In genomic region chr4:150009587-150009930, GRCm38 (mm10) we compare ENCODE assay signal across 8 mouse cellular contexts. TPM values are rescaled to one million over a fixed set of nuclear protein-coding genes. Genes with fewer than 3 reads are reported as not detected.
DNase-seq lines count a peak whose midpoint lies in the region; ATAC-seq and TF ChIP-seq lines count a peak whose summit lies in the region.
"Had no signal": no experiment of that assay in that cellular context is flagged by ENCODE, and none has a peak within 500 bp of the region (broad histone marks: within the 10 kb centered on the region; RNA-seq: fewer than 3 reads in every experiment).

No protein-coding gene starts in this region.

- TF ChIP-seq CTCF in layer of hippocampus, adult 2 months (conservative IDR thresholded peaks at IDR 0.05): no peak

- DNase-seq in layer of hippocampus, adult 2 months (ENCODE audit: low spot score in 2 of 2): no peak
- no peak for DNase-seq in layer of hippocampus, postnatal 25 days (ENCODE audit: extremely low spot score in 1 of 2, low spot score in 1 of 2)
- no peak for DNase-seq in hindbrain, embryonic 14.5 days (ENCODE audit: low spot score)
- no peak for DNase-seq in gastrocnemius, adult 18-20 months (ENCODE audit: low spot score)

- no peak overlapping the region for H3K9ac ChIP-seq in embryonic facial prominence, embryonic 13.5 days
- no peak overlapping the region for H3K9ac ChIP-seq in hindbrain, embryonic 14.5 days
- no peak overlapping the region for H3K9ac ChIP-seq in midbrain, embryonic 15.5 days

- H3K27ac ChIP-seq in layer of hippocampus, adult 2 months: peak overlapping the region; percentile 94; the same call in 1 of the 2 replicates
- no peak overlapping the region for H3K27ac ChIP-seq in embryonic facial prominence, embryonic 13.5 days
- peak overlapping the region; percentile 26; the same call in 1 of the 2 replicates for H3K27ac ChIP-seq in hindbrain, embryonic 14.5 days
- H3K27ac ChIP-seq in midbrain, embryonic 15.5 days: no peak overlapping the region

- no peaks in the 10 kb centered on the region for H3K27me3 ChIP-seq in embryonic facial prominence, embryonic 13.5 days
- no peaks in the 10 kb centered on the region for H3K27me3 ChIP-seq in hindbrain, embryonic 14.5 days (ENCODE audit: control insufficient read depth, insufficient read depth, low read length)
- H3K27me3 ChIP-seq in midbrain, embryonic 15.5 days (replicated peaks): 0 out of 2 replicates have a peak, but pooled peaks cover 2% of the 10 kb centered on the region

- 80% methylated on average over 6 of the region's 6 CpGs for WGBS in embryonic facial prominence, embryonic 13.5 days
- 83% methylated on average over 6 of the region's 6 CpGs for WGBS in hindbrain, embryonic 14.5 days
- WGBS in midbrain, embryonic 15.5 days: 83% methylated on average over 6 of the region's 6 CpGs

- H3K4me3 ChIP-seq in layer of hippocampus, adult 2 months: no peak overlapping the region; the same call in 1 of the 2 replicates
- H3K4me3 ChIP-seq in embryonic facial prominence, embryonic 13.5 days: peak overlapping the region; percentile 75; the same call in 1 of the 2 replicates
- H3K4me3 ChIP-seq in hindbrain, embryonic 14.5 days (replicated peaks; ENCODE audit: low read length): no peak overlapping the region
- H3K4me3 ChIP-seq in midbrain, embryonic 15.5 days: no peak overlapping the region

- H3K4me1 ChIP-seq in embryonic facial prominence, embryonic 13.5 days: peaks cover 19% of the 10 kb centered on the region
- H3K4me1 ChIP-seq in hindbrain, embryonic 14.5 days (replicated peaks; ENCODE audit: control insufficient read depth, insufficient read depth, low read length): 0 out of 2 replicates have a peak, but pooled peaks cover 6% of the 10 kb centered on the region
- peaks cover 13% of the 10 kb centered on the region for H3K4me1 ChIP-seq in midbrain, embryonic 15.5 days

- ATAC-seq in embryonic facial prominence, embryonic 13.5 days (ENCODE audit: insufficient number of reproducible peaks, insufficient read depth, low FRiP score, low TSS enrichment, low read depth): no peak
- no peak for ATAC-seq in hindbrain, embryonic 14.5 days (ENCODE audit: low FRiP score)
- peak; percentile 18; the same call in 1 of the 2 replicates for ATAC-seq in midbrain, embryonic 15.5 days (replicated peaks)
- ATAC-seq in erythroid progenitor cell, adult 5-6 weeks (replicated peaks; ENCODE audit: low FRiP score, poor library complexity, severe bottlenecking): no peak

- peak overlapping the region; percentile 74; the same call in 1 of the 2 replicates for H3K4me2 ChIP-seq in embryonic facial prominence, embryonic 13.5 days
- H3K4me2 ChIP-seq in hindbrain, embryonic 14.5 days (replicated peaks): peak overlapping the region; percentile 71
- peak overlapping the region; percentile 94; the same call in 1 of the 2 replicates for H3K4me2 ChIP-seq in midbrain, embryonic 15.5 days

- no peaks in the 10 kb centered on the region for H3K9me3 ChIP-seq in embryonic facial prominence, embryonic 13.5 days
- H3K9me3 ChIP-seq in hindbrain, embryonic 14.5 days (ENCODE audit: control insufficient read depth, low read length): no peaks in the 10 kb centered on the region
- no peaks in the 10 kb centered on the region for H3K9me3 ChIP-seq in midbrain, embryonic 15.5 days

- H3K36me3 ChIP-seq in embryonic facial prominence, embryonic 13.5 days: no peaks in the 10 kb centered on the region
- no peaks in the 10 kb centered on the region for H3K36me3 ChIP-seq in hindbrain, embryonic 14.5 days (replicated peaks; ENCODE audit: control insufficient read depth, insufficient read depth)
- H3K36me3 ChIP-seq in midbrain, embryonic 15.5 days (replicated peaks): no peaks in the 10 kb centered on the region

RNA-seq across cellular contexts. Expression of gene H6pd, which starts 0.7 kb away (rescaled TPM):
- total RNA-seq in layer of hippocampus, adult 2 months (2021): 10 to 100 TPM in 1 of 2 experiments, 1 to 10 TPM in 1; 9.5 to 11.1 TPM
- 1 to 10 TPM; 8.8 to 9.1 TPM for total RNA-seq in layer of hippocampus, postnatal 25 days (2021)
- polyA plus RNA-seq in embryonic facial prominence, embryonic 13.5 days (2015; fragmentation: Nextera tagmentation; extraction: Ambion mirVana): 7.0 and 8.0 TPM in 2 replicates
- 3.1 and 3.2 TPM in 2 replicates for polyA plus RNA-seq in hindbrain, embryonic 14.5 days (2014; fragmentation: Nextera tagmentation; extraction: Ambion mirVana)
- polyA plus RNA-seq in midbrain, embryonic 15.5 days (2015; fragmentation: Nextera tagmentation; extraction: Ambion mirVana): 2.5 and 3.1 TPM in 2 replicates
- 2.5 TPM in 2 replicates for total RNA-seq in erythroid progenitor cell, adult 5-6 weeks (2015; ENCODE audit: low replicate concordance)
- 3.2 and 11.8 TPM in 2 replicates for total RNA-seq in erythroid progenitor cell, adult 5-6 weeks (2017; ENCODE audit: low replicate concordance)
- total RNA-seq in gastrocnemius, adult 18-20 months (2021): 10 to 100 TPM; 45.5 to 56.8 TPM

RNA-seq across cellular contexts. Expression of gene Spsb1, which starts 54.7 kb away (rescaled TPM):
- total RNA-seq in layer of hippocampus, adult 2 months (2021): 10 to 100 TPM; 30.3 to 33.3 TPM
- 10 to 100 TPM; 23.8 to 25.5 TPM for total RNA-seq in layer of hippocampus, postnatal 25 days (2021)
- polyA plus RNA-seq in embryonic facial prominence, embryonic 13.5 days (2015; fragmentation: Nextera tagmentation; extraction: Ambion mirVana): 12.2 and 13.5 TPM in 2 replicates
- polyA plus RNA-seq in hindbrain, embryonic 14.5 days (2014; fragmentation: Nextera tagmentation; extraction: Ambion mirVana): 7.0 and 7.2 TPM in 2 replicates
- 4.8 and 5.2 TPM in 2 replicates for polyA plus RNA-seq in midbrain, embryonic 15.5 days (2015; fragmentation: Nextera tagmentation; extraction: Ambion mirVana)
- total RNA-seq in erythroid progenitor cell, adult 5-6 weeks (2015; ENCODE audit: low replicate concordance): 0.72 TPM in 1 of 2 replicates, not detected in the other
- not detected in 2 replicates for total RNA-seq in erythroid progenitor cell, adult 5-6 weeks (2017; ENCODE audit: low replicate concordance)
- 1 to 10 TPM; 5.9 to 9.6 TPM for total RNA-seq in gastrocnemius, adult 18-20 months (2021)
- polyA plus RNA-seq: erythroblast, embryonic 14.5 days had no signal

Comparison
In these comparisons a context has a peak if more than half of its experiments do, and no peak if none do; other contexts are left out.
1. H3K27ac ChIP-seq: peak in layer of hippocampus, adult 2 months (single experiment) and hindbrain, embryonic 14.5 days (single experiment); none in embryonic facial prominence, embryonic 13.5 days (single experiment) and midbrain, embryonic 15.5 days (single experiment).
2. Peak in every context shown above with its lines, with median percentiles within 50 percentile points of each other: H3K4me2 ChIP-seq.